Mouse (Mus musculus): ENCODE data around the gene Erbb3.

- TF ChIP-seq CTCF (IDR thresholded peaks at IDR 0.05; ENCODE audit: control insufficient read depth, insufficient read depth, insufficient read length) (no peak), USF1 (IDR thresholded peaks at IDR 0.05; ENCODE audit: low read depth) (no peak)
Measured at GRCm38 (mm10) chr10:128522351-128522750, 67.1 kb downstream of the Erbb3 start.
